Mouse (Mus musculus) monocyte, adult 2 months (primary cell): ENCODE measurements around the gene Igsf8.

Source experiments
- DNase-seq, 2 experiments: peaks; one replicate each; pipeline ENCODE4 v3.0.0; 2022; ENCODE audit warnings: low spot score in 2 of 2, low read depth in 1 of 2

Igsf8 gene

GRCm38 (mm10) chr1:172271765-172272164, 10.3 kb downstream of the Igsf8 start:
- DNase-seq: no peak

- DNase-seq: no peak
These were observed 11.9 kb downstream of the Igsf8 start for GRCm38 (mm10) chr1:172273386-172273785.

- no peak for DNase-seq
These were observed 12.7 kb downstream of the Igsf8 start for GRCm38 (mm10) chr1:172274116-172274515.

DNA sequence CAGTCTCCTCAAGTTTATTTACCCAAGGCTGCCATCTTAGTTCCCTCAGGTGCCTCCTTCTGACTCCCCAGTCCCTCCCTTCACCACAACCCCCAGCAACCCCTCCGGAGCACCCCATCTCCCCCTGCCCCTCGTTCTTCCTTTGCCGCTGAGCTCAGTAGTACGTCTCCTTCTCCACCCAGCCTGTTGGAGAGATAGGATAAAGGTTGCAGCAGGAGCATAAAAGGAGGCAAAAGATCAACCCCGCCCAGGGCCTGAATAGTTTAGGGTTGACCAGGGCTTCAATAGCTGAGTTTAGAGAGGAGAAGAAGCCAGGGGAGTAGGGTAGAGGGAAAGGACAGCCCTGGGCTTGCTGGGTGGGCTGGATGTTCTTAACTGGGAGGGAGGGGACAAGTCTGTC, 13.1 kb downstream of the Igsf8 start:
- no peak for DNase-seq

DNA sequence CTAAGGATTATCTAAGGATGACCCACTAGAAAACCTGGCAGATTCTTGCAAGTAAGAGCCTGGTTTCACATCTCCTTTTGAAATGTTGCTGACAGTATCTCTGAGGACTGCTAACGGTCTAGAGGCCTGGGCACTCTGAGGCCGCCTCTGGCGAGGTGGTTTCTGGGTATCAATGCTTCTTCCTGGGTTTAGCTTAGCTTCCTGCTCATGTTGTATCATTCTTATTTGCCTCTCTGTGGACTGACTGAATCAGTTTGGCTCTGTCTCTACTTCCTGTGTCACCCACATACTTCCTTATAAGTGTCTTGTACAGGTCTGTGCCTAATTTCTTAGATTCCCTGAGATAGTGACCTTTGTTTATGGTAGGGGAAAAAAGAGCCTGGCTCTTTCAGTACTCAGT, 15.7 kb downstream of the Igsf8 start:
- peak; percentile 45 to 51 for DNase-seq

DNA sequence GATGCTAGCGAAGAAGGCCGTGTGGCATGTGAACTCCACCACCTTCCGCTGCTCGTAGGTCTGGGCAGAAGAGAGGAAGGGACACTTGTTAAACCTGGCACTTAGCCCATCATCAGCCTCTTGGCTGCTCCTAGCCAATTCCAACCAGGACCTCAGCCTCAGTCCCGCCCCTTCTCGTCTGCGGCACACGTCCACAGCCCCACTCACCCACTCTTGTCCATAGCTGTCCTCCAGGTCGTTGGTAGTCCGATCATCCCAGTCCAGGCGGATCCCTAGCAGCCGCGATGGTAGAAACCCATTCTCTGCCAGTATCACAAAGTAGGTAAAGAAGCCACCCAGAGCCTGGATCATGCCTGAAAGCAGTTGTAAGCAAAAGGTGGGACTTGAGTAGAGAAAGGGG, 16.9 kb downstream of the Igsf8 start:
- no peak for DNase-seq

DNA sequence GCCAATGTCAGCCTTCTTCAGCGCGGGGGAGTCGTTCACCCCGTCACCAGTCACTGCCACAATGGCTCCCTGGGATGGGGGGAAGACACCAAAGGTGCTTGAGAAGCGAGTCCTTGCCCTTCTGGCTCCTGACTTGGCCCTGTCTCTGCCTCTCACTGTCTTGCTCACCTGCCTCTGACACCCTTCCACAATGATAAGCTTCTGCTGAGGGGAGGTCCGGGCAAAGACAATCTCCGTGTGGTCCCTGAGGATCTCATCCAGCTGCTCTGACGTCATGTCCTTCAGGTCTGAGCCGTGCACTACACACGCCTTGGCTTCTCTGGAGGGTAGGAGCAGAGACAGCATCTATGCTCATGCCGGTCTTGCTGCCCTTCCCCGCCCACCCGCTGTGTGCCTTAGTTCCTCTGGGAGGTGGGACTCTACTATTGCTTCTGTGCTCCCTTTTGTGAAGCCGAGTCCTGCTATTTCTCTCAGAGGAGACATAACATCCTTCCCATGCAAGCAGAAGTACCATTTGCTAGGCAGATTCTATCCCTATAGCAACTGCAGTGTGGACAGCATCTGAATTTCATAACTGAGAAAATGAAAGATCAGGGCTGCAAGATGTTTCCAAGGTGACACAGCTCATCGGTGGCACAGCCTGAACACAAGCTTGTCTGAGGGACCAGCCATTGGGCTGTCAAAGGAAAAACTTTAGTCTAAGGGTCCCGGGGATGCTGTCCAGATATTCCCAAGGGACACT, 18.5 kb downstream of the Igsf8 start:
- no peak for DNase-seq

DNA sequence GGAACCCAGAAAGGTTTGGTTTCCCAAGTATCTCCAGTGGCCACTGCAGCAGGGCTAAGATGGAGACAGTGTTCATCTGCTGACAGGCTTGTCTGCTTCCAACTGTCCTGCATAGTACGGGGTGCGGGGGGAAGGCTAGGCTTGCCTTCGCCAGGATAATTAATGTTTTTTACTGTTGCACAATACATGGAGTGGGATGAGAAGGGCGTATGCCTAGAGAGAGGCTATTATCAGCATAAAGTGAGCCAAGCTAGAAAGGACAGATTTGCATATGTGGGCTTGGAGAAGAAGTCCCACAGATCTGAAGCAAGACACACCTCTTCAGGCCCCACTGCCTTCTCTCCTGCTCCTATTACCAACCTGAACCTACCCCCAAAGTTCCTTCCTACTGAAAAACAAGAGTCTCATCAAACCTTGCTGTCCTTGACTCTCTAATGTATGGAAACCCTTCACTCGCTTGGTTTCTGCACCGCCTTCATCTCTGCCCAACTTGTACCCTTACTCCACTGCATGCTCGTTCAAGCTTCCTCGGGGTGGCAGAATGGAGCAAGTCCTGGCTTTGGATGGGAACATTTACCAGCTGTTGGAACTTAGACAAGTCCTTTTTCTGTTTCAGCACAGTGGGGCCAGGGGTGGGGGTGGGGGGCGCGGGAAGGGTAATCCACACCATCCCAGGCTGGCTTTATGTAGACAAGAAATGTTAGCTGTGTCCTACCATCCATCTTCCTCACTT, 20.2 kb downstream of the Igsf8 start:
- no peak for DNase-seq

DNA sequence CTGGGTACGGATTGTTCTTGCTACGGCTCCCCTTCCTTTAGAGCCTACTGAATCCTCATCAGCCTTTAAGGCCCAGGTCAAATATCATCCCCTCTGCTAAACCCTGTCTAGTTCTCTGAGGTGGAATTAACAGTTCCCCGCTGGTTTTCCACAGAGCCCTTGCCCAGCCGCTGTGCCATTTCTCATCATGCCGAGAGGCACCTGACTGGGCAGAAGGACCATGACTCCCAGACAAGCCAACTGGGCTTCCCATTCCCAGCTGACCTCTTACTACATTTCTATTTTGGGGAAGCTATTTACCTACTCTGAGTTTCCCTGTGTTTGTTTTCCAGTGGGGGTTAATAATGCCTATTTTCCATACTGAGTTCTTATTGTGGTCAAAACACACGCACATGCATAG, 21.6 kb downstream of the Igsf8 start:
- no peak for DNase-seq

GRCm38 (mm10) chr1:172284221-172284620, 22.8 kb downstream of the Igsf8 start:
- DNase-seq: no peak

DNA sequence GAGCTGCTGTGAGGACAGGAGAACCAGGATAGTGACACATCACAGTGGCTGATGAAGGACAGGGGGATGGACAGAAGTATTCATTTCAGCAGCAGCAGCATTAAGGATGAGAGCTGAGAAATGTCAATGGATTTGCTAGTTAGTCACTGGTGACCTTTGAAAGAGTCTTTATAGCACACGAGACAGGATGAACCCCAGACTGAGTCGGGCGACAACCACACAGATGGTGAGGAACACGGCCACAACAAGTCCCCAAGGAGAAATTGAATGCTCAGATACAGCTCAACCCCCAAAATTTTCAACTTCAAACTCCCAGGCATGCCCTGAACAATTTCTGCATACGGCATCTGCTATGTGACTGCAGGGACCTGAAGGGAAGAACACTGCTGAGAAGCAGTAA, 25.3 kb downstream of the Igsf8 start:
- DNase-seq: no peak

DNA sequence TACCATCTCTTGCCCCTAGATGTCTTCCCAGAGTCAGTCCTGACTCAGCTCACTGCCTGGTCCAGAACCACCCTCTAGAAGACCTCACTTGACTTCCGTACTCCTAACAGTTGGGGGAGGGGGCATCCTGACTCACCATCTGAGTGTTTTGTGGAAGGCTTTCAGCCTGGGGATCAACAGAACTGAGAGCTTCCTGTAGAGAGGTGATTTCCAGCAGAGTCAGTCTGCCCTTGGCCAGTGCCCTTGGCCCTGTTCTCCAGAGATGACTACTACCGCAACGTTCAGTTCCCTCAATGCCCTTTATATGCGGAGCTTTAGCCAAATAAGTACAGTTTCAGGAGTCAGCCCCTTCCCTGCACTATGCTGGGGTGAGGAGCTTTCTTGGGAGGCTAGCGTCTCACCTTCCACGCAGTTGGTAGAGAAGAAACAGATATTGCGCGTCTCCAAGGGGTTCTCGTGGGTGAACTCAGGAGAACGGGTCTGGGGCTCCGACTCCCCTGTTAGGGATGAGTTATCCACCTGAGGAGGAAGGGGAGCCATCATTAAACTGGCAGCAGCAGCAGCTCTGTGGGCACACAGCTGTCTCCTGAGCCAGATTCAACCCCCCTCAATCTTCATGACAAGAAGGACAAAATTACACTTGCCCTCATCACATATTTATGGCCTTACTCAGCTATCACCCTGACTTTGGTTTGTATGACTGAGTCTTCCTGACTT, 27.6 kb downstream of the Igsf8 start:
- DNase-seq: no peak

DNA sequence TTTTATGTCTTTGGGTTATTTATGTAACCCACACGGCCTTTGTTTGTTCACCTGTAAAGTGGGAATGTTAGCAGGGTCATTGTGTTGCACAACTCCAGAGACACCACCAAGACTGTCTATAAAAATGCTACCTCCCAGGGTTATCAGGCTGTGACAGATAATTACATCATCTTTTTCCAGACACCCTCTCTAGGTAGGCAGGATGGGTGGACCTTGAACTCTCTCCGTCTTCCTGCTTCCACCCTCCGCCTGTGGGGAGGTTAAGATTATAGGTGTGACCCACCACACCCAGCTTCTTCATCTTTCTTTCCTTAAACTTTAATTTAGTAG, 28.1 kb downstream of the Igsf8 start:
- no peak for DNase-seq

GRCm38 (mm10) chr1:172292880-172293279, 31.4 kb downstream of the Igsf8 start:
- DNase-seq: no peak

DNA sequence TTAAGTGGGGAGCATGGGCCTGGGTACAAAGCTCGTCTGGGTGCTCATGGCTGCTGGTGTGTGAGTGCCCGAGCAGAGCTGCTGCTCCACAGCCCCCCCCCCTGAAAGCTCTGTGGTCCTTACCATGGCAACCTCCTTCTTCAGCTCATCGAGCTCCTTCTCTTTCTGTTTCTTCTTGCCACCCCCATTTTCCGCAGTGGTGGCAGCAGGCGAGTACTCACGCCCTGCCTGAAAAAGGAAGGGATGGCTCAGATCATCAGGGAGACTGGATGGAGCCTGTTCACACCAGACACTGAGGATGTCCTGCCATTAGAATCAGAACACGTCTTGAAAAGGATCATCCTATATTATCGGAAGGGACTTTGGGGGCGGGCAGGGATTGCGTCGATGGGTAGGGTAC, 32.0 kb downstream of the Igsf8 start:
- no peak for DNase-seq

DNA sequence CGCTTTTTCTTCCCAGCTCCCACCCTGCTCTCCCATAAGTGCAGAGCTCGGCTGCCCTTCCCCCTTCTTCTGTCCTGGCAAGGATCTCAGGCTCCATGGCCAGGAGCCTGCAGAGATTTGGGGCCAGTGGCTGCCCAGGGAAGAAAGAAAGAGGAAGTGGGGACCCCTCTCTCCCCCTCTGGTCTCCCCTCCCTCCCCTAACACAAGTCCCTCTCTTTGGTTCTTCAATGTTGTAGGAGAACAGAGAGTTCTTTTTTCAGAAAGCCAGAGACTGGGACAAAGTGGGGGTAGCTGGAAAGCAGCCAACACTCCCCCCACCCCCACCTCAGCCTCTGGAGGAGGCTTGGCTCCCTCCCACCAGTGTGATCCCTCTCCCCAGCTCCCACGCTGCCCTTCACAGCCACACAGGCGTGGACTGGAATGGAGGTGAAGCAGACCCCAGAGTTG, 34.3 kb downstream of the Igsf8 start:
- DNase-seq: no peak

DNA sequence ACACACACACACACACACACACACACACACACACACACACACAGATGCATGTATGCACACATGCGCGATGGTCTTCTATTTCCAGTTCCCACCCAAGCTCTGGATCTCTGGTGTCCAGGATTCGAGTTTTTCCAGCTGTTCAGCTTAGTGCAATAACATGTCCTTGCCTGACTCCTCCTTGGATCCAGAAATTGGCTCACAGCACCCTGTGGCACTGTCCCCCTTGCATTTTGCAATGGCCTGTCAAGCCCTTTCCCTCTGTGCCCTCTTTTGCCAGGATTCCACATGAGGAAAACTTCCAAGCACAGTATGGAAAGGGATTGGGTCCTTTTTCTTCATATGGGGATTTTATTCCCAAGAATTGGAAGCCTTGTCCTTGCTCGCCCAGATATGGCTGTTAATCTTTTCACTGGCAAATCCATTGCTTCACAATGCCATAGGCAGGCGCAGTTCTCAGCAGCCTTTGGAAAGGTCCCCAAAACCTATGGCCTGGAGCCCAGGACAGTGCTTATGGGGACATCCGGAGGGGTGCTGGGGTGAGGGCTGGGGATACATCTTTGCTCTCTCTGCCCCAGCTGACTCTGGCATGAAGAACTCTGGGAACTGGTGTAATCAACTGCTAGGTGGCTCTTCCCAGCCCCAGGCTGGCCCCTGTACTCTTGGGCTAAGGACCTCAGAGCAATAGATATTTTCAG, 35.5 kb downstream of the Igsf8 start:
- DNase-seq: no peak

DNA sequence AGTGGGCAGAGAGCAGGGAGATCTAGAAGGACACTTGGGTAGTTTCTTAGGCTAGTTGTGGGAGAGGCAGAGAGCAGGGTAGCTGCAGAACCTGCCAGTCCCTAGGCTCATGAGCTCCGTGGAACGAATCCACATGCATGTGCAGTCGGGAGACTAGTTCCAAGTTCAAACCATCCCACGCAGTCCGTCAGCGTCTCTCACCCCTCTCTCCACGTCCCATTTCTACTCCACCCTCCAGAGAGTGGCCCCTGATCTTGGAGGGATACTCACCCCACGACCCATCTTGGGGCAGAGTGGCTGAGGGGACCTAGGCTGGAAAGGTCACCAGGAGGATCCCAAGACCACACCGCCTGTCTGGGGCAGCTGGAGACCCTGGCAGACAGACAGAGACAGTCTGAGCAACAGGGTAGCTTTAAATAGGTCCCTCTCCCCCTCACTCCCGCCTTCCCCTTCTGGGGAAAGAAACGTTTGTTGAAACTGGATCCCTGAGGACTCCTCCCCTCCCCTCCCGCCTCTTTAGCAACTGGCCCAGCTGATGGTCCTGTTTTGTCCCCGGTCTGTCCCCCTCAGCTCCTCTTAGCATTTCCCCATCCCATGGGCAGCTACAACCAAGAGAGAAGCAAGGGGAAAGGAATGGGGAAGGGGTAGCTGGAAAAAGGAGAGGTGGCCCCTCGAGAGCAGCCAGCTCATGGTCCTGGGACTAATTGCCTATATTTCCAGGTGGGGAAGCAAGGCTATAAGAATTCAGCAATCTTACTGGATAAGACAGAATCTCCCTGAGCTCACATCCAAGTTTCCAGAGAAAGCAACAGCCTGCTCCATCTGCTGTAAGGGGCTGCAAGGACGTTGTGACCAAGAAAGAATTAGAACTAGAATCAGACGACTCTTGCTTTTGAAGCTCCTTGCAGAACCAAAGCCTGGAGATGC, 36.4 kb downstream of the Igsf8 start, which contains the start of gene Atp1a2:
Gene Atp1a2 (minus strand): TSS at position 454 of the 927 bp plus-strand sequence.
- no peak for DNase-seq

GRCm38 (mm10) chr1:172299528-172299927, 38.1 kb downstream of the Igsf8 start:
- no peak for DNase-seq

- no peak for DNase-seq
These were observed 38.8 kb downstream of the Igsf8 start for GRCm38 (mm10) chr1:172300247-172300646.
